Mouse (Mus musculus) liver, adult (tissue): ENCODE data around the gene Stk39.

Experiments
- GATA4 ChIP-seq: IDR thresholded peaks from 2 replicates; pipeline ENCODE4 v1.6.1; 2014; ENCODE audit warnings: mild to moderate bottlenecking, low read length; ENCODE audit not compliant: insufficient replicate concordance

The Stk39 gene

DNA sequence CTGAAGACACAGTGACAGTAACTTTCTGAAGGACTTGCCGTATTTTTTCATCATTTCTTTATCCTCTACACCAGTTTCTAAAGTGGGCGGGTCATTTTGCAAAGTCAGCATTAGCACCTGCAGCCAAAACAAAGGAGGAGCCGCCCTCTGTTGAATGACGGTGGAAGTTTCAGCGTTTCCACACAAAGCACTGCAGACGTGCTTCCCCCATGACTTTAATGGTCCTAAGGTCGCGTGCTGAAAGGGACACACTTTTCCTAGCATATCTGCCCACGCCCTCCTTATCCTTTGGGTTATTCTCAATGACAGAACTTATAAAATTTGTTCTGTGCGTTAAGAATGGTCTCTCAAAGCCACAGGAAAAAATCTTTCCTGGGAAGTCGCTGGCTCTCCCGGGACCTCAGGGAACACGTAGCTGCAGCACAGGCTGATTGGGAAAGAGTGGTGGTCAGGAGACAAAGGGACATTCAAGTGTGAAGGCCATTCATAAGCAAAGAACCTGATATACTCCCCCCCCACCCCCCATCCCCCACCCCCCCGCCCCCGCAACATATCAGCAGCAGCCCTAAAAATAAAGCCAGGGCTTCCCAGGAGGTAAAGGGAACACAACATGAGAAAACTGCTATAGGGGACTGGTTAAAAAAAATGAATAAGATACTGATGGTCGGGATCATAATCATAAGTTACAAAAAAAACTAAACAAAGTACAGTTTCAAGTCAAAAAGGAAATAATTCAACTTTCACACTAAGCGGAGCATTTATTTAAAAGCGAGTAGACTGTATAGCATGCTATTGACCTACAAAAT, 105.8 kb downstream of the Stk39 start:
- TF ChIP-seq GATA4: no peak

DNA sequence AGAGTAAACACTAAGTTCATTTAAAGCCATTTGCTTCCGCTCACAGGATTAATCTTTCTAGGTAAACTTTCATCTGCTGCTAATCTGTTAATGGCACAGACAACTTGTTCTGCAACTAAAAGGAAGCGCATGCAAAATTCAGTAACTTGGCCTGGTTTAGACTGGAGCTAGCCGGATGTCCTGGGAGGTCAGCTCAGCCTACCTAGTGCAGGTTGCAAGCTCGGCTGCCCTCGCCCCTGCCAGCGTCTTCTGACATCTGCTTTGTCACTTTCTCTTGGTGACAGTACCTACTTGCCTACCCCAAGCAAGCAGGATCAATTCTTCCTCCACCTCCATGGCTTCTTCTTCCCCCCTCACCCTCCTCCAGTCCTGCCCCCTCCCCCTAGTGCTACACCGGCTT, 106.6 kb downstream of the Stk39 start:
- TF ChIP-seq GATA4: no peak

DNA sequence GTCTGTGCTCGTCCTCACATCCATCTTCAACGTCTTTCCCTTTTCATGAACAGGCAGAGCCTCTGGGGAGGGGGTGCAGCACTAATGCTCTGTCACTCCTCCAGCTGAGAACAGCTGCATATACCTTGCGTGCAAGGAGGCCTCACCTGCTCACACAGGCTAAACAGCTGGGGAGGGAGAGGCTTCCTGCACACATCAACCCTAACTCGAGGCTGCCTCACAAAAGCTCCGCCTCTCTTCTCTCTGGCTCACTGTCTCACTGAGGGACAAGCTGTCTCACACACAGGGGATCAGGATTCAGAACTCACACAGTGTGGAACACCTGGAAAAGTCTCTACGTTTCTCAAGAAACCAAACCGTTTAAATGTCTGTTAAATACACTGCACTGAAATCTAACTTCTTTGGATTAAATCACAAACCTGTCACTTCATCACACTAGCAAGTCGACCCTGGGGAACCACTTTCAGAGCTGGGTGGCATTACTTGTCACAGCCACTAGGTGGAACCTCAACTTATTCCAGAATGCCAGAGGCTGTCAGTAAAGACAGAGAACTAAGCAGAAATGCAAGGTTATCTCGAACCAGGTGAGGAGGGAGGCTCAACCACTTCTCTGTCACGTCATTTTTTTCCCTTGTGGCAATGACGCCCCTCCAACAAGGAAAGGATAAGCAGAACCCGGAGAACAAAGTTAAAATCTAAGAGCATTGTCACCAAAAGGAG, 107.7 kb downstream of the Stk39 start:
- TF ChIP-seq GATA4: no peak

DNA sequence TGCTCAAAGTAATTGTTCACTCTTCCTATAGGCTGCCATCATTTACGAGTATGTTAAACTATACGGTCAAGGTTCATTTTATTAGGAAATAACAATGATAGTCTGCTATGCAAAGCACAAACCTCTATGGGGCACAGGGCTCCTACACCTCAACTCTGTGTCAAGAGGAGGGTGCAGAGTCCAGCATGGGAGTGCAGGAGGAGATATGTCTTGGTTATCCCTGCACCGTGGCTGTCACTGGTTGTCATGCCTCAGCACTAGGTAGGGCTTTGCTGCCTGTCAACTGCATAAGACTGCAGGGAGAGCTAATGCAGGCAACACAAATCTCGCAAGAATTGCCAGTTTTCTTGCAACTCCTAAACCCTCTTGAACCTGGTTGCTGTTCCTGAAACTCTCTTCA, 108.9 kb downstream of the Stk39 start:
- no peak for TF ChIP-seq GATA4

DNA sequence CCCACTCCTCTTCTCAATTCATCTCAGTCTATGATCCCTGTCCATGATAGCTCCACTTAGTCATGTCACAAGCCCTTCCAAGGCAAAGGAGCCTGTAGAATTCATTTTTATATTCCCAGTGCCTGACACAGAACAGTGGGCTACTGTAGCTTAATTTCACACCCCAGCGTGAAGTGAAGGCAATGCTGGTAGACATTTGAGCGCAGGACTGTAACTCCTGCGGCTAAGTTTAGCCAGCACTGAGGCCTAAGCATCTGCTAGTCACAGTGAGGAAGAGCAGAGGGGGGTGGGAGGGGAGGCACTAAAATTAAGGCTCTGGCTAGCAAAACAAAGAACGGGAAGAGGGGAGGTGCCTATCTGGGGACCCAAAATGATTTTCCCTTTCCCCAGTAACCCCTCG, 110.4 kb downstream of the Stk39 start:
- TF ChIP-seq GATA4: no peak

DNA sequence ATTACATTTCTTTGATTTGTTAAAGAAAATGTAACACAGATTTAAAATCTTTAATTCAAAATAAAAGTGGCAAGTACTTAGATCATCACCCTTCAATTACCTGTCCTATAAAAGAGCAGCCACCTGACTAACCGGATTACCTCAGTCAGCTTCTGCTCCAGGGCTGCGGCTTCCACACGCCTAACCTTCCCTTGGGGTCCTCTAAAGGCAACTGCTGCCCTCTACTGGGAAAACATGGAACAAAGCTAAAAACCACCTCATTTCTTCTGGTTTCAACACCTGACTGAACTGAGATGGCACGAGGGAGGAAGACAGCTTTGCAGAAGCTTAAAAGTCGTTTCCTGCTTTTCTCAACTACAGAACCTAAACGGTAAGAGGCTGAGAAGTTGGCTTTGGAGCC, 121.4 kb downstream of the Stk39 start:
- TF ChIP-seq GATA4: no peak

DNA sequence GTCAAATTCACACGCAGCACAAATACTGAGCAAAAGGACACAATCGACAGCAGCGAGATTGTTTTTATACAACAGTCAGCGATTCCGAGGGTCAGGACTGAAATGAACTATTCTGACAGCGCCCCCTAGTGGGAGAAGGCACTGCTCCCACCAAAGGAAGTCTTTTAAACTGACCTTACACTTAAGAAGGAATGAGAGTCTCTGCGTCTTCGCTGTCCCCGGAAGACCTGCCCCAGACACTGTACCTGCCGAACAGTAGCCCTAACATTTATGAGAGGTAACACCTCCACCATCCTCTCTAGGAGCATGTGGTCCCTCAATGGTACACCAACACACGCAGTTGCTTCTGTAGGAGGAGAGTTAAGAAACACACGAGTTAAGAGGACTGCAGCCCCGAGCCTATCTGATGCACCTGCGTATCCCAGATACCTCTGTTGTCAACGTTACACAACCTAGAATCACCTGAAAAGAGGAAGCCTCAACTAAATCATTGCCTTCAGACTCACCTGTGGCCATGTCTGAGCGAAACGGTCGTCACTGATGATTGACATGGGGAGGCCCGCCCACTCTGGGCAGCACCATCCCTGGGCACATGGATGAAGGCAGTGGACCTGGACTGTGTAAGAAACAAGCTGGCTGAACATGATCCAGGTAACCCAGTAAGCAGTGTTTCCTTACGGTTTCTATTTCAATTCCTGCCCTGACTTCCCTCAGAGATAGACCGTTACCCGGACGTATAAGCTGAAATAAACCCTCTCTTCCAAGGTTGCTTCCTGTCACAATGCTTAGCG, 122.3 kb downstream of the Stk39 start:
- TF ChIP-seq GATA4: no peak

DNA sequence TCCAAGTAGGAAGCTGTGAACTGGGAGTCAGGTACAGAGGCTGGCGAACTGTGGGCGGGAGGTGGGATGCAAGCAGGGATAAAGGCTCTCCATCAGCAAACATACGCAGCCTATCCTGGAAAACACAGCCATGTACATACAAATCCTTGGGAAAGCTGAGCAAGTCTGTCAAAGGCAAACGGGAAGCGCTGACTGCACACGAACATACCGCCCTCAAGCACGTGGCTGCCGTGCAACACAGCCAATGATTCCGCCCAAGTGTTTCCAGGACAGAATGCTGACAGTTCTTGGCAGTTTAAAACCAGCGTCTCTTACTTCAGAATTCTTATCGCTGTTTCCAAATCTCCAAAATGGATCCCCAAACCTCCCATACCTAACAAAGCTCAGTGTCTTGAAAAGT, 123.1 kb downstream of the Stk39 start:
- TF ChIP-seq GATA4: no peak

DNA sequence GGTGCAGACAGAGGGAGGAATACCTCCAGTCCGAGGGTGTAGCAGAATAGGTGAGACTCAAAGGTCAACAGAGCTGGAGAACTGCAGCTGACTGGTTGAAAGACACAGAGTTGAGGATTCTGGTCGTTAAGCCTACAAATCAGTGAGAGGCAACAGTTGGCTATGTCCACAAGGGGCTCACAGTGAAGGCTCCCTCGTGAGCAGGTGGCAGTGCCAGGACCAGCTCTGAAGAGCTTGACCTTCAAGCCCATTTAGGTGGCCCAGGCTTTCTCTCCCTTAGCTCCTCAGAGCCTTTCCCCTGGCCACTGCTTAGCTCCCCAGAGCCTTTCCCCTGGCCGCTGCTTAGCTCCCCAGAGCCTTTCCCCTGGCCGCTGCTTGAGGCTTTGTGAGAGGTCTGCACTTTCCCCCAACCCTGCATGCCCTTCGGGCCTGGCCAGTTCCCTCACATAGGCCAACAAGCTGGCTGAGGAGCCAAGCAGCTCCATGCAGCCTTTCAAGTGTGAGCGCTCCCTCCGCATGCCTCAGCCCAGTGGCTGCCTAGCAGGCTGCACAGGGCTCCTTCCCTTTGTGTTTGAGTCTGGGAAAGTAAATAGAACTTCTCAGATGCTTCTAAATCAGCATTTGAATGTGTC, 125.3 kb downstream of the Stk39 start:
- TF ChIP-seq GATA4: no peak

DNA sequence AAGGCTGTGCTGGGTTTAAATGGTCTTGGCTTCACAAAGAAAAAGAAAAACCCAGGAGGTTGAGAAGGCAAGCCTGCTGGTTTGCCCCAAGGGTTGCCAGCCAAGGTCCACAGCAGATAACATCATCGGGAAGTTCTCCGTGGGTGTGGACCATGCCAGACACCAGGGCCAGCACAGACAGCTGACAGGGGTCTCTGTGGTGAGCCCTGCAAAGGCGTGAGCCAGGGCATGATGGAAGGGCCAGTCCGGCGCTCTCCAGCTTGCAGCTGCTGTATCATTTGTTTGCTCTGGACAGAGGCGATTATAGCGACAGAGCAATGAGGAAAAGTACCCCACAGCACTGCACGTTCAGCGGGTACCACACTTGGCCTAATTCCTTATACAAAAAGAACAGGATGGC, 126.8 kb downstream of the Stk39 start:
- TF ChIP-seq GATA4: no peak

DNA sequence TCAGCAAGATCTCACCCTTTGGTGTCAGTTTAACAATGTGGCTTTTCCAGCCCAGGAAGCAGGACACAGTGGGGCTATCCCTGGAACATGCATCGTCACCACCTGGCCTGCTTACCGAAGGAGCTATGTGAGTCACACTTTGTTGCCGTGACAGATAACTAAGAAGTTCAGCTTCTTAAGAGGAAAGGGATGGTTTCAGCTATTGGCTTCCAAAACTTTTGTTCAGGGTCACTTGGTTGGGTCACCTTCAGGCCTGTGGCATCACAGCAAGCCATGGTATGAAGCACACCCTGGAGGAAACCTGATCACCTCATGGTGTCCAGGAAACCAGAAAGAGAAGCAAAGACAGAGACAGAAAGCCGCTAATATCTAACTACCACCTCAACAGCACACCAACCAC, 128.3 kb downstream of the Stk39 start:
- TF ChIP-seq GATA4: no peak

DNA sequence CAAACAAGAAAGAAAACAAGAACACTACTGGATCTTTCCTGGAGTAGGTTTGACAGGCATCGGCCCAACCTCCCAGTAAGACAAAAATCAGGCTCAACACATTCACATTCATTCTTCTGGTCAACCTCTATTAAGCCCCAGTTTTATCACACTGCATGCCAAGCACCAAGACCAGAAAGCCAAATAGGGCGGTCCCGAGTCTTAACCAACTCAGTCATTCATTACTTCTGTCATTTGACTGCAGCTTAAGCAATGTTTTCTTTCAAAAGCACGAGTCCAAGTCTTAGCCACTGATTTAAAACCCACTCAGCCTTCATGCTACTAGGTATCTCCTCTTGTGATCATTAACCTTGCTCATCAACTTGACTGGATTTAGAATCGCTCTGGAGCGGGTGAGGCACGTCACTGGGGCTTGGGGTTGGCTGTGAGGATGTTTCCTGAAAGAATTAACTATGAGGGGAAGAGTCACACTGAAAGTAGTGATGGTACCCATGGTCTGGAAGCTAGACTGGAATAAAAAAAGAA, 129.9 kb downstream of the Stk39 start:
- TF ChIP-seq GATA4: no peak

DNA sequence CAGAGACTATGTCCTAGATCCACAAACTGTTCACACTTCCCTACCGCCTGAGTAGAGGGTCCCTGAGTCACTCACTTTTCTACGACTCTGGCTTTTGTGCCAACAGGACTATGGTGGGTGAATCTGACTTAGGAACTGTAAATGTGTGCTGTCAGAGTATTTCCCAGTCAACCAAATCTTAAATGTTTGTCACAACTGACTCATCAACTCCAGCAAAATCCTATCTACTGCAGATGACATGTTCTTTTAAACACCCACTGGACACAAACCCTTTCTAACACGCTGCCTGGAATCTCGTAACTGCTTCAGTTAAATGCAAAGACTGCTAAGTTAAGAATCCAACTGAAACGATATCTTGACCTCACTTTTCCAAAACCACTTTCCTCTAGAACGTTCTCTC, 135.2 kb downstream of the Stk39 start:
- no peak for TF ChIP-seq GATA4

DNA sequence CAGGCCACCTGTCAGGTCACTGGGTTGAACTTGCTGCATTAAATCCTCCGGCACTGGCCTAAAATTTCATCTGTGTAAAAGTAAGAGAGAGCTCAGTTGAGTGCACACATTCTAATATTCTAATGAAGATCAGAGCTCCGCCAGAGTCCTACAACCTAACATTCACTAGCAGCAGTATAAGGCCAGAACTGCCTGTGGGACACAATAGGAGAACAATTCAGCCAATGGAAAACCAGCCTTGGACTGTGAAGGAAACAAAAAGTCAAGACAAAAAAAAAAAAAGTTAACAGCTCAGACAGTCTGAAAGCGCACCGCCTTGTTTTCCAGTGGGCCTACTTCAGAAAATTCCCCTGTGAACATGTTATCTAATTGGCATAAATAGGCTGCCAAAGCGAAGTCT, 137.1 kb downstream of the Stk39 start:
- no peak for TF ChIP-seq GATA4

DNA sequence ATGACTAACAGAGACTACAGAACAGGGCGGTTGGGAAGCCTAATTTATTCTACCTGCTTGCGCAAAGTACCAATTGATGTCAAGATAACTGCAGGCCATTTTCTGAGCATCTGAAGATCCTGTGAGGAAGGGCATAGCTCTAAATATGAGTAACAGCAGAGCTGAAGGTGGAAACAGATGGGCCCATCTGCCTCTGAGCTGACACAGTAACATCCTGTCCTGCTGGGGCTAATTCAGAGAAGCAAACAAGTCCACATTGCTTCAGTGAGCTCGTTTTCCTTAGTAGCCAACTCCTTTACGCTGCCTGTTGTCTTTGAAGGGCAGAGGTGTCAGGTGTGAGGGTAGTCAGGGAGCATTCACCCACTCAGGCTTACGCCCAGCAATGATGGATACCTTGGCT, 146.8 kb downstream of the Stk39 start:
- TF ChIP-seq GATA4: no peak
